Mouse (Mus musculus) left cerebral cortex, postnatal 36 days (tissue): Measurements from ENCODE around the gene Keg1. TPM values are rescaled to one million over a fixed set of nuclear protein-coding genes. Genes with fewer than 3 reads are reported as not detected.

Source experiments
- DNase-seq, 2 experiments: peaks; one replicate each; pipeline ENCODE4 v3.0.0; 2021 to 2022; ENCODE audit warnings: low spot score in 2 of 2, mixed read lengths in 1 of 2
- intact Hi-C: fragments of 180-260 bp; cut with DNase I; formaldehyde crosslinking; loops from one replicate; pipeline ENCODE4 v1.15.1; 2025
- total RNA-seq, 2 experiments: library from RNA; stranded (reverse); gene quantifications; 2 replicates each; pipeline ENCODE4 v1.2.3; 2021

The Keg1 gene
- total RNA-seq, 2 experiments from 2014 or later, result not detected

- intact Hi-C loops, result no loop called here
- DNase-seq, result no peak
Observed at GRCm38 (mm10) chr19:12758936-12759478, 63.4 kb downstream of the Keg1 start.

GRCm38 (mm10) chr19:12759656-12760055, 64.1 kb downstream of the Keg1 start:
- DNase-seq, result peak in 1 of 2 experiments; percentile 21
- intact Hi-C loops, result loop anchor here (5.0 kb wide), 1 partner anchor 38 kb away; the partner anchor contains the start of genes Lpxn and Zfp91

GRCm38 (mm10) chr19:12762212-12763130, 66.9 kb downstream of the Keg1 start:
- intact Hi-C loops, result loop anchor here (5.0 kb wide), 1 partner anchor 35 kb away; the partner anchor contains the start of genes Lpxn and Zfp91

GRCm38 (mm10) chr19:12765308-12765707, 69.7 kb downstream of the Keg1 start, which contains the start of gene Cntf:
Gene Cntf, minus strand, starts transcription at chr19:12765632.
- intact Hi-C loops, result no loop called here
- no peak for DNase-seq

More at GRCm38 (mm10) chr19:12762212-12763130, 66.9 kb downstream of the Keg1 start:
- DNase-seq, result no peak

Other genes with a start within 250 kb of the Keg1 start
- 1 to 10 TPM; 7.9 to 8.5 TPM for gene Mpeg1, start 235.0 kb upstream of the Keg1 start, total RNA-seq
- 10 to 100 TPM; 32.9 to 35.5 TPM for gene Dtx4, start 194.3 kb upstream of the Keg1 start, total RNA-seq
- 1 to 10 TPM; 1.9 to 2.1 TPM for gene Fam111a, start 150.0 kb upstream of the Keg1 start, total RNA-seq
- not detected for gene Gm4952, start 95.8 kb upstream of the Keg1 start, total RNA-seq
- not detected for gene Glyat, start 62.5 kb upstream of the Keg1 start, total RNA-seq
- gene Olfr1442, start 25.3 kb upstream of the Keg1 start, total RNA-seq, result not detected
- gene Olfr1443, start 17.7 kb upstream of the Keg1 start, total RNA-seq, result not detected
- gene Cntf, start 69.8 kb downstream of the Keg1 start, total RNA-seq, result 1 to 10 TPM; 2.6 to 3.9 TPM
- 10 to 100 TPM; 94.2 to 95.2 TPM for gene Zfp91, start 100.3 kb downstream of the Keg1 start, total RNA-seq
- gene Lpxn, start 100.4 kb downstream of the Keg1 start, total RNA-seq, result 1 to 10 TPM; 1.2 to 1.6 TPM
- not detected for gene Gm5244, start 150.9 kb downstream of the Keg1 start, total RNA-seq
- gene Olfr1444, start 161.5 kb downstream of the Keg1 start, total RNA-seq, result not detected
- not detected for gene Olfr1445, start 188.1 kb downstream of the Keg1 start, total RNA-seq
- not detected for gene Olfr1446, start 197.7 kb downstream of the Keg1 start, total RNA-seq
- gene Olfr1447, start 208.0 kb downstream of the Keg1 start, total RNA-seq, result not detected
- gene Olfr1448, start 228.6 kb downstream of the Keg1 start, total RNA-seq, result not detected
- gene Olfr1449, start 235.1 kb downstream of the Keg1 start, total RNA-seq, result not detected